Mouse (Mus musculus): ENCODE measurements around the gene Rhebl1.
A peak's percentile ranks its signal among the peaks of the same experiment; 100 is the strongest.

The Rhebl1 gene

GRCm38 (mm10) chr15:98904692-98905091, 10.4 kb upstream of the Rhebl1 start:
- DNase-seq (ENCODE audit: low spot score): no peak

DNA sequence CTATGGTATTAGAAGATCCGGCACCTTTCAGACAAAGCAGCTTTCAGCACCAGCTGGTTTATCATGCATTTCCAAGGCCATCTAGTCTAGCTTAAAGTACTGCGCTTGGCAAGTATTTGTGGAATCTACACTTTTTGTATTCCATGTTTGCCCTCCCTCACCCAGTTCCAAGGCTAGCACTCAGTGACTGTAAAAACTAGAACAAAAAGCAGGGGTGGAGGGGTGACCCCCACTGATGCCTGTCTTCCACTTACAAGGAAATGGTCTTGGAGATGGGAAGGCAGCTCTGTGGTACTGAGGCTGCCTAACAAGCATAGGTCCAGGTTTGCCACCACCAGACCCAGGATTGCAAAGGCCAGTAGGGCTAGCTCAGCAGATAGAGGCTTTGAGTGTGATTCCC, 8.3 kb upstream of the Rhebl1 start:
- DNase-seq (ENCODE audit: low spot score): no peak

GRCm38 (mm10) chr15:98901530-98901929, 7.2 kb upstream of the Rhebl1 start:
- DNase-seq (ENCODE audit: low spot score): no peak

GRCm38 (mm10) chr15:98897928-98898800, 3.8 kb upstream of the Rhebl1 start, which contains the start of gene Dhh:
Dhh (minus strand) TSS chr15:98898540.
- DNase-seq (ENCODE audit: low spot score): peak; percentile 66

GRCm38 (mm10) chr15:98897495-98897894, 3.2 kb upstream of the Rhebl1 start:
- DNase-seq (ENCODE audit: low spot score): peak; percentile 44

GRCm38 (mm10) chr15:98895635-98896589, 1.6 kb upstream of the Rhebl1 start:
- DNase-seq (ENCODE audit: low spot score): peak; percentile 82

DNA sequence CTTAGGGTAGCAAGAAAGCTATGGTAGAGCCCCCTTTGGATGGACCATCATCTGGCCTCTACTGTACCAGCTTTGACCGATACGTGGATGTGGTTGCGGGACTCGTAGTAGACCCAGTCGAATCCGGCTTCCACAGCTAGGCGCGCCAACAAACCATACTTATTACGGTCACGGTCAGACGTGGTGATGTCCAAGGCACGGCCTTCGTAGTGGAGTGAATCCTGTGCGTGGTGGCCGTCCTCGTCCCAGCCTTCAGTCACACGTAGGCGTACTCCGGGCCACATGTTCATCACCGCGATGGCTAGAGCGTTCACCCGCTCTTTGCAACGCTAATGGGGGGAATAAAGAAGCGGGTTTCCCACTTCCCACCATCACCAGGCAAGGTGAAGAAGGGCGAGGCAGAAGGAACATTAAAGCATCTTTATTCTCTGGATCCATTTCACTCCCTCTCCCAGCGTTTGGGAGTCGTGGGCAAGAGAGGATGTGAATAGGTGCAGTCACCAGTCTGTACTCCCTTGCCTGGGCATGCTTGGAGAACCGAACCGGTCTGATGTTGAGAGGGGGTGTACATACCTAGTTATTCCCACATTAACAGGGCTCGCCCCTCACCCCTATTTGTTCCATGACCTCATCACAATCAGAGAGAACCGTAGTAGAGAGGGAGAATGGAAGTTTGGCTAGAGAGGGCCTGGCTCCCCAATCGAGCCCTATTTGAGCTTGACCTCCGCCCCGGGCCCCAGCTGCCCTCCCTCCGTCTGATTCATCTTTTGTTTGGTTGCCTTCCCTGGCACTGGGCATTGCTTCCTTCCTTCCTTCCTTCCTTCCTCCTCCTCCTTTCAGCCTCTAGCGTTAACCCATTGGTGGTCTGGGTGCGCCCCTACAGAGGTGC, 650 bp upstream of the Rhebl1 start:
- no peak for DNase-seq (ENCODE audit: low spot score)

GRCm38 (mm10) chr15:98893036-98893435, 1.3 kb downstream of the Rhebl1 start:
- no peak for DNase-seq (ENCODE audit: low spot score)

DNA sequence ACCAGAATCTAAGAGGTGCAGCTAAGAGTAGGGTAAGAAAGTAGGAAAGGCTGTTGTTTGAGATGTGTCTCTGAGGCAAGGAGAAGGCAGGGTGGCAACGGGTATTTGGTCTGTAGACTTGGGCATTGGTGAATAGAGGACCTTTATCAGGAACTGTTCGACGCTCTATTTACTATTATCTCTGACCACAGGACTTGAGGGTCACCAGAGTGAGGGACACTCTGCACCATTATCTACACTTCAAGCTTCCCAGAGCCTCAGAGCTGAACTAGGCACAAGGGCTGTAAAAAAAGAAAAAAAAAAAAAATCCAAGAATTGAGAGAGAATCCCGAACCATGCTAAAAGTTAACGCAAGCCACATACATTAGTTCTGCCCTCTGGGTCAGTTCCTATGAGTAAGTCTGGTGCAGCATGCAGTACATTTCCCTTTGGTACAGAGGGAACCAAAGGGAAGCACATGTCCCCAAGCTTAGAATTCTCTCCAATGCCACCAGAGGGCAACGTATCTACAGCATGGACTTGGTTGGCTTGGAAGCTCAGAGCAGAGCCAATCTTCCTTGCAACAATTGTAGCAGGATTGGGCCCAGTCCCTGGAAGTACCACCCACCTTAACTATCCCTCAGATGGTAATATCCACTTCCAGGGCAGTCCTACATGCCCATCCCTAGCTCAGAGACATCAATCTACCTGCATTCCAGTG, 2.3 kb downstream of the Rhebl1 start:
- peak; percentile 34 for DNase-seq (ENCODE audit: low spot score)

- no peak for DNase-seq (ENCODE audit: low spot score)
Measured at GRCm38 (mm10) chr15:98891198-98891742, 3.1 kb downstream of the Rhebl1 start.

DNA sequence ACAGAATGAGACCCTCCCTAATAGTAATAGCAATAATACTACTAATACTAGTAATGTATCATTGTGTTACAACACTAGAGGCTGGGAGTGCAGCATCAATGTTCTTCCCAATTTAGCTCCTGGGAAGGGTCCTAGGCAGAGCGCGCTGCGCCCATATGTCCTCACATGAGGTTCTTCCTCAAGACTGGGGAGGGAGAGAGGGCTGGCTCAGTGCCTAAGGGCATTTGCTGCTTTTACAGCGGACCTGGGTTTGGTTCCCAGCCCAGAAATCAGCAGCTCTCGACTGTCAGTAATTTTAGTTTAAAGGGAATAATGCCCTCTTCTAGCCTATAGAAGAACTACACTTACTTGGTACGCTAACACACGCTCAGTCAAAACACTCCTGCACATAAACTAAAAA, 6.8 kb downstream of the Rhebl1 start:
- DNase-seq (ENCODE audit: low spot score): no peak

DNA sequence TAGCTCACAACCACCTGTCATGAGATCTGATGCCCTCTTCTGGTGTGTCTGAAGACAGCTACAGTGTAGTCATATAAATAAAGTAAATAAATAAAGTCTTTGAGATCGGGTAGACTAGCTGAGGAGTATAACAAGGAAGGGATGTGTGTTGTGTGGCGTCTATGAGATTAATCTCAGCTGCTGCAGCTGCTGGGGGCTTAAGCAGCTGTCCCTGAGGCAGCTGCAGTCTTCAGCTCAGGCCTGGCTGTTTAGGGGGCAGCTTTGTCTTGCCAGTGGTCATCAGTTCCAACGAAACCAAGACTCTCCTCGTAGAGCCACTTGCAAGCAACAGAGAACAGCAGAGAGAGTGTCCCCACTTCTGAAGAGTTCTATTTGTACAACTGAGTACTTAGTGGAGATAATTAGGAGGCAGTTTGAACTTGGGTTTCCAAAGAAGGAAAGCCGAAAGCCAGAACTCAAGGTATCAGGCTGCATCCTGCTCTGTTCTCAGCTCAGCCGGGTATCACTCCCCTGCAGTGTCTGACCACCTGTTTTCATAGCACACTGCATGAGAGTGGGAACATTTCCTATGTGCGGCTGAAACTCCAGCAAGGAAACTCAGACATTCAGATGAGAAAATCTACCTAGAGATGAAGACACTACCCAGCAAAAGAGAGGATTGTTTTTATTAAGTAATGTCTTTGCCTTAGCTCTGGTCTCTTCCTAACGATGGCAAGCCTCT, 7.5 kb downstream of the Rhebl1 start:
- no peak for DNase-seq (ENCODE audit: low spot score)

GRCm38 (mm10) chr15:98884106-98884505, 10.2 kb downstream of the Rhebl1 start:
- no peak for DNase-seq (ENCODE audit: low spot score)

DNA sequence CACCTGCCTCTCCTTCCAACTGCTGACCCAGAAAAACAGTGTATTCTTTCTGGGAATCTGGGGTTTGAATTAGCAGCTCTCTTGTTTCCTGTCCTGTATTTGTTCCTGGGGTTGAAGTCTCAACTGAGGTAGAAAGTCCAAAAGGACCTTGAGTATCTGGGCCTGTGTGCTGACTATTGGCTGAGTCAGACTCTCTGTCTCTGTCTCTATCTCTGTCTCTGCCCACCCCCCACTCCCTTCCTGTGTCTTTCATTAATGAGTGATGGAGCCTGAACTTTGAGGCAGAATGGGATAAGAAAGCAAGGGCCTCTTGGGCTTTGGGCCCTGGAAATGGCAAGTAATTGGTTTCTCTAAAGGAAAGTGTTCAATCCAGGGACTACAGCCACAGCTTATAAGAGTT, 10.7 kb downstream of the Rhebl1 start:
- no peak for DNase-seq (ENCODE audit: low spot score)

DNA sequence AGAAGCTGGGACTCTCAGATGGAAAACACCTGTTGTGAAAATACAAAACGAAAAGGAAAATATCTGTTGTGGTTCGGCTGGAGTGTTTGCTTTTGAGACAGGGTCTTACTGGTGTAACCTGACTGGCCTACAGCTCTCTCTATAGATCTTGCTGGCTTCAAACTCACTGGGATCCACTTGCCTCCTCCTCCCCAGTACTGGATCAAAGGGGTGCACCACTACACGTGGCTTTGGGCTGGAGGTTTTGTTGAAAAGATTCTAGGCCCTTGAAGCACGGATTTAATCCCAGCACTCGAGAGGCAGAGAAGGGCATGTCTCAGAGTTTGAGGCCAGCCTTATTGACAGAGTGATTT, 12.7 kb downstream of the Rhebl1 start:
- DNase-seq (ENCODE audit: low spot score): no peak

GRCm38 (mm10) chr15:98880978-98881655, 13.2 kb downstream of the Rhebl1 start:
- peak; percentile 91 for DNase-seq (ENCODE audit: low spot score)

GRCm38 (mm10) chr15:98877331-98877730, 17.0 kb downstream of the Rhebl1 start:
- no peak for DNase-seq (ENCODE audit: low spot score)

GRCm38 (mm10) chr15:98871916-98872888, 22.1 kb downstream of the Rhebl1 start:
- peak; percentile 91 for DNase-seq (ENCODE audit: low spot score)

All from ovary, postnatal 36 days (tissue).